Mouse (Mus musculus) left cerebral cortex, postnatal 4 days (tissue): ENCODE measurements around the gene Wasl. TPM values are rescaled to one million over a fixed set of nuclear protein-coding genes. Genes with fewer than 3 reads are reported as not detected.
A peak's percentile ranks its signal among the peaks of the same experiment; 100 is the strongest.

Experiments
- DNase-seq: peaks from one replicate; pipeline ENCODE4 v3.0.0-alpha.2; 2022
- intact Hi-C: fragments of 180-260 bp; cut with DNase I; formaldehyde crosslinking; loops from one replicate; pipeline ENCODE4 v1.15.1; 2025
- total RNA-seq, 2 experiments: library from RNA; stranded (reverse); gene quantifications; 2 replicates each; pipeline ENCODE4 v1.2.3; 2021

Wasl gene
- total RNA-seq = 10 to 100 TPM; 44.0 to 44.3 TPM

GRCm38 (mm10) chr6:24664867-24665458 is at the start of gene Wasl:
TSS of gene Wasl (minus strand) at chr6:24665009.
- DNase-seq = peak; percentile 99
- intact Hi-C loops = loop anchor here (10.0 kb wide), 1 partner anchor 290 kb away; the partner anchor contains the start of gene Tmem229a

GRCm38 (mm10) chr6:24707499-24707898 is 42.7 kb upstream of the Wasl start:
- intact Hi-C loops = no loop called here

GRCm38 (mm10) chr6:24707090-24707489 is 42.3 kb upstream of the Wasl start:
- intact Hi-C loops = no loop called here
- DNase-seq = no peak

More at GRCm38 (mm10) chr6:24707499-24707898, 42.7 kb upstream of the Wasl start:
- DNase-seq = no peak

- intact Hi-C loops = no loop called here
- no peak for DNase-seq
Measured at GRCm38 (mm10) chr6:24697216-24697615, 32.4 kb upstream of the Wasl start.

GRCm38 (mm10) chr6:24696117-24696516 is 31.3 kb upstream of the Wasl start:
- DNase-seq = no peak
- intact Hi-C loops = no loop called here

- DNase-seq = no peak
- intact Hi-C loops = no loop called here
Measured at GRCm38 (mm10) chr6:24694455-24695410, 29.9 kb upstream of the Wasl start.

DNA sequence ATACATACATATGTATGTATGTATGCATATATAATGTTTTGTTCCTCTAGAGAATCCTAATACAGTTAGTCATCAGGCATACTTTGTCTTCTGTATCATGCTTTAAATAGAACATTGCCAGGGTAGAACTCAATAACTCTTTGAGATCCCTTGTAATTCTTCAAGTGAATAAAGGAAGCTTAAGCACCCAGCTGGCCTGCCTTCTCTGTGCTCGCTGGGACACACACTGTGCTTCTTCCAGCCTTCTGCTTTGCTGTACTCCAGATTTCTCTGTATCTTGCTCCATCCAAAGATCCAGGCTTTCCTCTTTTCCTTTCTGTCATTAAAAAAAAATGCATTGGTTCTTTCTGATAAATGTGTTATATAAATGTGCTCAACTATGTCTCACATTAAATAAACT is 23.1 kb upstream of the Wasl start:
- DNase-seq = no peak
- intact Hi-C loops = no loop called here

DNA sequence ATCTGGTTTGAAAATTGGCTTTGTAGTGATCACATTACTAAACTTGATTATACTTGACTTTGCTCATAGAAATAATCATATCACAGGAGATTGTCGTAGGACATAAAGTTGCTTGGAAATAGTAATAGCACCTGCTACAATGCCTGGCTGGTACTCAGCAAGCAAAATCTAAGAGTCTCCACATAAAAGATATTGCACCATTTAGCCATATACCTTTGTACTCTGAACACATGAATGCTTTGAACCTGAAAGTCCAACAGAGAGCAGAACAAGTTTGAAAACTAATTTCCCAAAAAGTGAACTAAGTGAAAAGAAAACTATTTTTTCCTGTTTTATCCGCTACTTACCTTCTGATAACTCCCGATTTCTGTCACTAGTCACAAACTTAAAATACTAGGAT is 18.3 kb upstream of the Wasl start:
- no peak for DNase-seq
- intact Hi-C loops = no loop called here

GRCm38 (mm10) chr6:24667829-24668228 is 3.0 kb upstream of the Wasl start:
- intact Hi-C loops = loop anchor here (10.0 kb wide), 1 partner anchor 287 kb away; the partner anchor contains the start of gene Tmem229a
- DNase-seq = no peak

DNA sequence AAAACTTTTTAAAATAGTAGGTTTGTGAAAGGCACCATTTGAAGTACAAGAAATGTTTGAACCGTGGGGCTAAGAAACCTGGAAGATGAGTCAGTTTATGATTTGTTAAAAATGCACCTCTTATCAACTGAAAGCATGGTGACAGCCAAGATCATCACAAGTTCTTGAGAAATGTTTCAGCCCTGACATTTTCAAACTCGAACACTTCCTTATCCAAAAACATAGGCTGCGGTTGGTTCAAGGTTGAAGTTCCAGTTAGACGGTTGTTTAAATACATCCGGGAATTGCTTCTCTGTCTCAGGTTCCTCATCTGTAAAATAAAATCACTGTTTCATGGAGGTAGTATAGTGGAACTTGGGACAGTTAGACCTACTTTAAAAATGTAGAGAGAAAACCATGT is 1.4 kb upstream of the Wasl start:
- DNase-seq = no peak

DNA sequence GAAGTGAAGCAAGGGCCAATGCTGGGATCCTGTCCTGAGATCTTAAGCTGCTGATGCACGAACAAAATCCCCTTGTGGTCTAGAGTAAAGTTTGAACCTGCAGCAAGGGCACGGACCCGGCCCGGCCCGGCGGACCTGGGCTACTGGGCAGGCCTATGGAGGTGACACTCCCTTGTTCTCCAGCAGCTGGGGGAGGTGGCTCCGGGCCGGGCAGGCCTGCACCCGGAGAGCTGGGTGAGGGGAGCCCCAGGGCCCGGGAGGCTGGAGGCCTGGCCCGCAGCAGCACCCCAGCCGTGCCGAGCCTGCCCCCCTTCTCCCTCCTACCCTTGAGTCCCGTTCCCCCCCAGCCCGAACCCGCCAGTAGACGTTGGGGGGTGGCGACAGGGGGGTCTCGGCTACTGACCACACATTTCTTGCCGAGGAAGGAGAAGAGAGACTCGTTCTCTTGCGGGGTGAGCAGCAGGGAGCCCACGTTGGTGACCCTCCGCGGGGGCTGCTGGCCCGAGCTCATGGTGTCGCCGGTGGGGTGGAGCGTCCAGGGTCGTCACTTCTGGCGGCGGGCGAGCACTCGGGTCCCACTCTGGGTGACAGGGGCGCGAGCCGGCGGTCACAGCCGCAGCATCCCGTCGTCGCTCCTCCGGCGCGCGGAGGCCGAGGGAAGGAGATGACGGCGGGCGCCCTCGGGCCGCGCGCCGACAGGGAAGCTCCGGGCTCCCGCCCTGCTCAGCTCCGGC is 509 bp downstream of the Wasl start:
- intact Hi-C loops = loop anchor here (10.0 kb wide), 1 partner anchor 291 kb away; the partner anchor contains the start of gene Tmem229a
- no peak for DNase-seq

More for the DNA sequence above, 1.4 kb upstream of the Wasl start:
- intact Hi-C loops = loop anchor here (10.0 kb wide), 1 partner anchor 289 kb away; the partner anchor contains the start of gene Tmem229a

DNA sequence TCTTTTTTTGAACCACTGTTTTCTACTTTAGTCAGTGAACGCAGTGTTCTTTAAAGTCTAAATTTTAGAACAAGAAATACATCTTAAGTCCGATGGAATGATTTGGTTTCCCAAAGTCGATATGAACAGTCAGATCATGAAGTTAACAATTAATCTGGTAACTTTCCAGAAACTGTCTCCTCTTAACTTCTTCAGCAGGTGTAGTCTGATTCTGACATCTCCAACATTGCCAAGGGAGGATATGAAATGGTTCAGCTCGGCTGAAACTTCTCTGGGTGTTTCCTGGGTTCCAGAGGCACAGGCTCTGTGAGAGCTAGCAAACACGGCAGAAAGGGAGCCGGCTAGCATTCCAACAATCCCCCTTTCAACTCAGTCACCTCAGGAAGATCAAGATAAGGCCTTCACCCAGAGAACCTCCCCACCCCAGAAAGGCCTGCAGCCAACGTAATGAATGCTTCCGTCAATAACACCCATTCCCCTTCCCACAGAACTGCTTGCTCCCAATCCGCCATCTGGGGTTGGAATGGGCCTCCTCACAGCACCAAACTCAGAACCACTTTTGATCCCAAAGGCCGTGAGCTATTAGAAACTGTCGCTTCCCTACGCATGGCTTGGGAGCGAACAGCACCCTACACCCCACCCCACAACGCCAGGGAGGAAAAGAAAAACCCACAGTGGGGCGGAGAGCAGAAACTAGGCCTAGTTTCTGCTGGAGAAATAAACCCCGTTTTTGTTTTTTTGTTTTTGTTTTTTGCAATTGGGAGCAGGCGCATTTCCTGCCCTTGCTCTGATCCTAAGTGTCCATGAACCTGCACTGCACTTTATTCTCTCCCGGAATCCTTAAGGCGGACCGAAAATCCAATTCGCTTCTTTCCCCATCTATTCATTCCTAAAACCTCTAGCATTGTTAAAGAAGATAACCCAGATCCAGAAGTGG is 1.3 kb downstream of the Wasl start:
- peak; percentile 6 for DNase-seq
- intact Hi-C loops = loop anchor here (10.0 kb wide), 1 partner anchor 291 kb away; the partner anchor contains the start of gene Tmem229a

DNA sequence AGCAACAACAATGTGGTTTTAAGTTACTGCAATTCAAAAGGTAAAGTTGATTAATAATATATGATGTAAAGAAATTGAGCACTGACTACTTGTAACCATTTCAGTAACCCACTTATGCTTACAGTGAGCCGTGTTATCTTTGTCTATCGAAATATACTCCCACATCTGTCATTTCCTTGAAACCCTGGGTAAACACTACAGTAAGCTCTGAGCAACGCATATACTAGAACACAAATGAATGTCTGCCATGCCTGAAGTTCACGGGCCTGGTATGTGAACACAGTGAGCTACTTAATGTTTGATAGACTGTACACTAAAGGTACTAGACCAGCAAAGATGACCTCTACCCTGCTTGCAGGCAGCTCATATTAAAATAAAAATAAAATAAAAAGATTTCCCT is 2.3 kb downstream of the Wasl start:
- no peak for DNase-seq
- intact Hi-C loops = loop anchor here (10.0 kb wide), 1 partner anchor 292 kb away; the partner anchor contains the start of gene Tmem229a

DNA sequence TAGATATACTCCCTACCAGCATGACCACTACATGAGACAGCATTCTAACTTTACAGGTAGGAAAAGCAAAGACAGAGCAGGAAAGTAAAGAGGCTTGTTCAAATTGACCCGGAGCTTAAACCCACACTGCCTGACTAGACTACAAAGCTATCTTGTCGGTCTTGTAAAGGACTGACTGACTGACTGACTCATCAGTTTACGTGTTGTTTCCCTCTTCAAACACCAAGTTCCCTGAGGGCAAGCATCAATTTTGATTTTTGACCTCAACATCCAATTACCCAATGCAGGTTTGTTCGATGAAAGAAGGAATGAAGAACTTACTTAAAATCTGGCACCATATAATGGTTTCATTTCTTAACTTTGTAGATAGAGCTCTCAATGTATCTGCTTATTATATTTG is 2.9 kb downstream of the Wasl start:
- no peak for DNase-seq
- intact Hi-C loops = loop anchor here (10.0 kb wide), 1 partner anchor 293 kb away; the partner anchor contains the start of gene Tmem229a

GRCm38 (mm10) chr6:24657647-24658387 is 7.0 kb downstream of the Wasl start:
- intact Hi-C loops = no loop called here

GRCm38 (mm10) chr6:24656094-24656493 is 8.7 kb downstream of the Wasl start:
- DNase-seq = no peak
- intact Hi-C loops = no loop called here

More at GRCm38 (mm10) chr6:24657647-24658387, 7.0 kb downstream of the Wasl start:
- no peak for DNase-seq

DNA sequence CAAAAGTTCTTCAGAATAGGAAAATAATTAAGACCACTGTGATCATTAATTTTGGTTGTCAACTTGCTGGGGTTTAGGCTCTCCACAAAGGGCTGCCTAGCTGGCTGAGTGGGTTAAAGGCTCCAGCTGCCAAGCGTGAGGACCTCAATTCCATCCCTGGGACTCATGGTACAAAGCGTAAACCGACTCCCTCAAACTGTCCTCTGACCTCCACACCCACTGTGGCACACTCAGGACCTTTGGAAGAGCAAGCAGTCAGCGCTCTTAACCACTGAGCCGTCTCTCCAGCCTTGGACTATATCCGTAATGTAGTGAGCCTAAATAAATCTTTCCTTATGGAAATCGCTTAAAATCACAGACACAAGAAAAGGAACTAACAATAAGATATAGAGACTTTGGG is 13.3 kb downstream of the Wasl start:
- intact Hi-C loops = no loop called here
- DNase-seq = no peak

DNA sequence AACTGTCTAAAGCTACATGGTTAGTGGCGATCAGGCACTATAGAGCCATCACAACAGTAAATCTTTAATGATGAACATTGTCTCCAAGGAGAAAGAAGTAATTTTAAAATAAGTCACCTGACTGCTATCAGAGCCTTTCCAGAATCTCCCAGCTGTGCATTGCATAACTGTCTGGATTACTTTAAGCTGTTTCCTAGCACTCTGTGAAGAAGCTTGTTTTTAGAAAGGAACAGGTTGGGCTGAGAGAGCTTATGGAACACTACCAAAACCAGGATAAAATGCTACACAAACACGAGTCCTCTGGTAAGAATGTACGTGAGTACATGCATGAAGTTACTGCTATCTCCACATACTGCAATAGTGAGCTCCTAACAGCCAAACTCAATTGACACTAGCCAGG is 14.1 kb downstream of the Wasl start:
- intact Hi-C loops = no loop called here
- no peak for DNase-seq

GRCm38 (mm10) chr6:24648403-24648802 is 16.4 kb downstream of the Wasl start:
- no peak for DNase-seq
- intact Hi-C loops = no loop called here
